Mouse (Mus musculus) cerebellum, adult 18-20 months (tissue): ENCODE data around the gene Smco3.
"Not testable (repeated sequence)": the region's sequence is repeated elsewhere in the genome, so short reads cannot be mapped to it uniquely, and the experiment has no call there.

ENCODE experiments used
- DNase-seq, 2 experiments: peaks; one replicate each; pipeline ENCODE4 v3.0.0; 2021

The Smco3 gene

DNA sequence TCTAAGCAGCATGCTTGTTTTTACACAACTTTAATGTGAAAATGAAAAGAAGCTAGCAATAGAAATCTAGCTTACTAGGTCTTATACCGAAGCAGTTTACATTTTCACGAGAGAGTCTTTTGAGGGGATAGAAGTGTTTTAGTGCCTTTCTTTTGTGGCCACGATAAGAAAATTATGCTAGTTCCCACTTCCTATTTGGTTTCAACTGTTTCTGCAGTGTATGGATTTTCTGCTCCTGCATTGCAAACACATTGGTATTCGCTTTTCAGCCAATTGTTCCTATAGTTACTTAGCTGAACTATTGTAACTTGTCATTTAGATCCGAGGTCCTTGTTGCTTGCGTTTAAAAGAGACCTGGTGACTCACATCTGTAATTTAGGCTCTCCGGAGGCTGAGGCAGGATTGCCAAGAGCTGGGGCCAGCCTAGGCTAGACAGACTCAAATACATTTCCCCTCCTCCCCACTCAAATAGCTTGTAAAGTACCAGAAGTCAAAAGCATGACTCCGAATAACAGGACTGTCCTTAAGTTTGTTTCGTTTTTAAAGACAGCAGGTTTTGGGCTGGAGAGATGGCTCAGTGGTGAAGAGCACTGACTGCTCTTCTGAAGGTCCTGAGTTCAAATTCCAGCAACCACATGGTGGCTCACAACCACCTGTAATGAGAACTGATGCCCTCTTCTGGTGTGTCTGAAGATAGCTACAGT is 30.4 kb downstream of the Smco3 start:
- DNase-seq = no peak

DNA sequence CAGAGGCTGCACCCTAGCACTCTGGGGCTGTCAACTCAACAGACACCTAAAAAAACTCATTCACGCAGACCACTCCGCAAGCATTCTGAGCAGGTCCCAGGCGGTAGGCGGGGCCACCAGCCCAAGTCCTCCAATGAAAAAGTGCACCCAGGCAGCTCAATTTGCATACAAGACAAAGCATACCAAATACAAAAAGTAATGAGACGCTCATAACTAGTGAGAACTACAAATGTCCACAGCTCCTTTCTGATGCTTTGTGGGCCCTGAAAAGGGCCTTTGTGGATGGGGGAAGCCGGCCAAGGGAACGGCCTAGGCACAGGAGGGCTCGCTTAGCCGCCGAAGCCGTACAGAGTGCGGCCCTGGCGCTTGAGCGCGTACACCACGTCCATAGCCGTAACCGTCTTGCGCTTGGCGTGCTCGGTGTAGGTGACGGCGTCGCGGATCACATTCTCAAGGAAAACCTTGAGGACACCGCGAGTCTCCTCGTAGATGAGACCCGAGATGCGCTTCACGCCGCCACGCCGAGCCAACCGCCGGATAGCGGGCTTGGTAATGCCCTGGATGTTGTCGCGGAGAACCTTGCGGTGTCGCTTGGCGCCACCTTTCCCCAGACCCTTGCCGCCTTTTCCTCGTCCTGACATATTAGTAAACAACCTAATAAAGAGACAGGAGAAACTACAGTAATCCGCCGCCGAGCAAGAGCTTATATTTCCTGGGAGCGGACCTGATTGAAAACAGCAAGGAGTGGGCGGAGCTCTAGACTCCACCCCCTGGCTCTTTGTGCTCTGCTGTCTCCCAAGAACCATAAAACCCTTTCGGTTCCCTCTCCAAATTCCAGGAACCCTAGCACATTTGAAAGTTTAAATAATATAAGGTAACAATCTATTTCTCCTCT is 31.3 kb downstream of the Smco3 start, which contains the start of gene Hist4h4:
Gene Hist4h4, minus strand, starts transcription at position 677 of the 895 bp plus-strand sequence.
- DNase-seq = peak; percentile 92 to 97

DNA sequence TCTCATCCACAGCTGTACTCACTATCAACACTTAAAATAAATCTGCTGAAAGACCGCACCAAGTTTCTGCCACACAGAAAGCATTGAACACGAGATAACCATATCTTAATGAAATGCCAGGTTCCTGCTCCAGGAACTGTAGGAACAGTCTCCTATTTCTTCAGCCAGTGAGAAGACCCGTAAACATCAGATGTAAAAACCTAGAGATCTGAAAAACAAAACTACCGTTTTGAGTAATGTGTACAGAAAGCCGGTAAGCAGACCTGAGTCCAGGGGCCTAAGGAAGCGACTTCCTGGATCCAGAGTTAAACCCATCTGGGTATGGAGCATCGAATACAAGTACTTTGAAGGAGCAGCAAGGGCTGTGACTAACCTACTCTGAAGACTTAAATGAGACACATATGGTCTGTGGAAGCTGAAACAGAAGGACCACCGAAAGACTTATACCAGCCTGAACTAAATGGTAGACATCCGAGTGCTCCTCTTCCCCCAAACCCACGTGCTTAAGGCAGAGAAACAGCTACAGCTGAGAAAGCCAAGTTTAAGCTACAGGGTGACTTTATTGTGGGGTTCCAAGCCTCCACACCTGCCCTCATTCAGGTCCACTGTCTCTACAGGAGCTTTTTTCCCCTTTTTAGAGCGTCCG is 32.0 kb downstream of the Smco3 start:
- DNase-seq = no peak

DNA sequence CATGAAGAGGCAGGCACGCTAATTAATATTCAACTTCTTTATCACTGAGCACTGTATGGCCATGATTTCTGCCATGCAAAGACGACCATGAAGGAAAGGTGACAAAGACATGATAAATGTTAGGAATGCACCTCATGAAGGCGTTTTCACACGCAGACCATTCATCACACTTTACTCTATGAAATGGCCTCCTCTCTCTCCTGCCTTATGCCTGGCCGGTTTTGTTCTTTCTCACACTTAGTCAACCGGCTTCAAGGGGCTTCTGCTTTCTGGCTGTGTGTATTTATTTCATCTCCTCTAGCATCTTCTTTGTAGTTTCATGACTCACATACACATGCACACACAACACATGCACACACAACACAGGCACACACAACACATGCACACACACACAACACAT is 34.0 kb downstream of the Smco3 start:
- no peak for DNase-seq

DNA sequence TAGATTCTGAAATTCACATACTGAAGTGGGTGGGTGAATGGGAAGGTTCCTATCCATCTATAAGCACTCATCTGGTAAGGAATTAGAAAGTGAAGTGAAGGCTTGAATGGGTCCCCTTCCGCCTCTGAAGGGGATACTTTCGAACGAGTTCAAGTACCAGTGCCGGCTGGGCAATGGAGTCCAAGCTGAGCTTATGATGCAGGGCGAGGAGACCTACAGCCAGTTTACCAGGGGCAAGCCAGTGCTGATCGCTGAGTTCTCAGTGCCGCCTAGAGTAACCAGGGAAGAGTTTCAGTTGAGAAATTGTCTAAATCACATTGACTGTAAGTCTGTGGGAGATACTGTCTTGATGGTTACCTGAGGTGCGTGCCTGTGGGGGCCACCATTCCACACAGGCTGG is 34.5 kb downstream of the Smco3 start:
- DNase-seq = no peak

DNA sequence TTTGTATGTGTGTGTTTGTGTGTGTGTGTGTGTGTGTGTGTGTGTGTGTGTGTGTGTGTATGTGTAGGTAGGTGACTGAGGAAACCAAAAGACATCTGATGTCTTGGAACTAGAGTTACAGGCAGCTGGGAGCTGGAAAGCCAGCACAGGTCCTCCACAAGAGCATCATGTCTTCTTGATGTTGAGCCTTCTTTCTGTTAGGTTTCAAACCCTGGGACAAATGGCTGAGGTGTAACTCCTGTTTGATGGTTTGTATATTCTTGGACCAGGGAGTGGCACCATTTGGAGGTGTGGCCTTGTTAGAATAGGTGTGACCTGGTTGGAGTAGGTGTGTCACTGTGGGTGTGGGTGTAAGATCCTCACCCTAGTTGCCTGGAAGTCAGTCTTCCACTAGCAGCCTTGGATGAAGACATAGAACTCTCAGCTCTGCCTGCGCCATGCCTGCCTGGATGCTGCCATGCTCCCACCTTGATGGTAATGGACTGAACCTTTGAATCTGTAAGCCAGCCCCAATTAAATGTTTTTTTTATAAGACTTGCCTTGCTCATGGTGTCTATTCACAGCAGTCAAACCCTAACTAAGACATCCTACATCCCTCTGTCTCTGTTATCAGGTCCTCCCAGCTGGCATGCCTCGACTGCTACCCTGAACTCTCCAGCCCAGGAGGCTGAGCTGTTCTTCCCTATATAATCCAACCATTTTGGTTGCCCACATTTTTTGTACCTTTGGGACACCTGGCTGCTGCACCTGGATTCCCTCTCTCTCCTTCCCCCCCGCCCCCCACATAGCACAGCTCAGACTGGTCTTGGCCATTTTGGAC is 37.2 kb downstream of the Smco3 start:
- not testable (repeated sequence) for DNase-seq

DNA sequence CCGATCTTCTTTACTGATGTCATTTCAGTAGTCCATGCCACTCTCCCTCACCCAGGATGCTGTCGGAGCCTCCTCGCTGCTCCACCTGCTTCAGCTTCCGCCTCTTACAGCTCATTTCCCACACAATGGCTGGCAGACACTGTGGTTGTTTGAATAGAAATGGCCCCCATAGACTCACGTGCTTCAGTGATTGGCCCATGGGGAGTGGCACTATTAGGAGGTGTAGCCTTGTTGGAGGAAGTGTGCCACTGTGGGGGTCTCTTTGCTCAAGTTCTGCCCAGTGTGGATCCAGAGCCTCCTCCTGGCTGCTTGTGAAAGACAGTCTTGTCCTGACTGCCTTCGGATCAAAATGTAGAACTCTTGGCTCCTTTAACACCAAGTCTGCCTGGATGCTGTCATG is 39.4 kb downstream of the Smco3 start:
- DNase-seq = no peak

DNA sequence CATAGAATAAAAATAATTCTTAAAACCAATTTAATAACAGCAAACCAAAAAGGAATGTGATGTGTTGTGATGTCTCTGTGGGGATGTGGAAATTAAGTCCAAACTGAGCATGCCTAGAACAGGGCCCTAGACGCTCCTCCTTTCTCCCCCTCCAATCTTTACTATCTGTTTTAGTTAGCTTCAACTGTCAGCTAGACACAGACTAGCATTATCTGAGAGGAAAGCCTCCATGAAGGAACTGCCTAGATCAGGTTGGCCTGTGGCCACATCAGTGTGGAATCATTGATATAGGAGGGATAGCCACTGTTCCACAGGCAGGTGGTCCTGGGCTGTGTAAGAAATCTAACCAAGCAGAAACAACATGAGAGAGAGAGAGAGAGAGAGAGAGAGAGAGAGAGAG is 40.1 kb downstream of the Smco3 start:
- DNase-seq = no peak

DNA sequence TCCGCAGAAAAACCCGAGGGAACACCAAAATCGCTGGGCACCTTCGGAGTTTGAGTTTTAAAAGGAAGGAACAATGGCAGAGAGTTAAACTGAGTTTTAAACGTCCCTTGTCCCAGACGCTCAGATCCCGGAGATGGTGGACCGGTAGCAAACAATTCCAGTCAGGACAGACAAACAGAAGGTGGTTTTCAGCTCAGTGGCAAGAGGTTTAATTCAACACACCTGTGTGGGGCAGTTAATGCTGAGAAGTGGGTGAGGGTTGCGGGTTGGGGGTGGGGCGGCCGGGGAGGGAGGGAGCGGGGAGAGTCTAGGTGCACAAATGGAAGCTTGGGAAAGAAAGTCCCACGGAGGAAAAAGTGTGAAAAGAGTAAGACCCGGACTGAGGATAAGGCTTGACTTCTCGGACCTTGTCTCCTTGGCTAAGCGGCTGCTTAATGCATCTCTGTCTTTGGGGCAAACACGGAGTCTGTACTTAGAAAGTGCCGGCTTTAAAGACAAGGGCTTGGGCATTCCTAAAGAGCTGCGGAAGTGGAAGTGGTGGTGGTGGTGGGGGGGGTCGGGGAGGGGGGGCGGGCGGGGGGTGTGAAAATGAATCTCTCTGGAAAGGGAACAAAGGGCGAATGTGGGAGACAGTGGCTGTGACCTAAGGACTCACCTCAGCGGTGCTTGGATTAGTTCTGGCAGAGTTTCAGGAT is 41.3 kb downstream of the Smco3 start:
- no peak for DNase-seq

DNA sequence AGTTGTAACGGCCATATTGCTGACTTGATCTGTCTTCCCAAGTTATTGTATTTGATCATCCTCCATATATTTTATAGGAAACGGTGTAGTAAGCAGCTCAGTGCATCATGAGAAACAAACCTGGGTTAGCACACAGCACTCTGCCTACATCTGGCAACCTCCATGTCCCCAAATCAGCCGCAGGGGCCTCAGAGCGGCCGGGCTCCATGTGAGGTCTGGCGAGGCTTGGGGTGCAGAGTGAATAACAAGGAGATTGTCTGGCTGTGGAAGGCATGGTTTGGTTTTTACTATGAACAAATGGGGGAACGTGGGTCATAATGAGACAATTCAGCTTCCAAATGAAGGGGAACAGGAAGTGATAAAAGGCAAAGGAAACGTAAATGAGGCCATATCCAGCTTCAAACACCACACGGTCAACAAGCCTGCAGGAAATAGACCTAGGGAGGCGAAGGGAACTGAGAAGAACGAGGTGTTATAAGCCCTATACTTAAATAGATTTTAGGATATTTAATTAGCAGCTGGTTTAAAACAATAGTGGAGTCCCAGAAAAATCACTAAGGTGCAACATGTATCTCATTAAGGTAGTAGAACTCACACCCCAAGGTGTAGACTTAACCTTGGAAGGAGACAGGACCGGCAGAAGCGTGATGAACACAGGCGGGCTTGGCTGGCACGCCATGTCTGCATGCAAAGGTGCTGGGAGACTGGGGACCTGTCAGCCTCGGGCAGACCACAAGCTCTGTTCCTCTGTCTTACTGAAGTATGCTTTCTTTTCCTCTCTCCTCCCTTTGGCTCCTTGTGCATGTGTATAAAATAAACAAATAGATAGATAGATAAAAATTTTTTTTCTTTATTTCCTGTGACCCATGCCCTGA is 42.1 kb downstream of the Smco3 start:
- DNase-seq = no peak

DNA sequence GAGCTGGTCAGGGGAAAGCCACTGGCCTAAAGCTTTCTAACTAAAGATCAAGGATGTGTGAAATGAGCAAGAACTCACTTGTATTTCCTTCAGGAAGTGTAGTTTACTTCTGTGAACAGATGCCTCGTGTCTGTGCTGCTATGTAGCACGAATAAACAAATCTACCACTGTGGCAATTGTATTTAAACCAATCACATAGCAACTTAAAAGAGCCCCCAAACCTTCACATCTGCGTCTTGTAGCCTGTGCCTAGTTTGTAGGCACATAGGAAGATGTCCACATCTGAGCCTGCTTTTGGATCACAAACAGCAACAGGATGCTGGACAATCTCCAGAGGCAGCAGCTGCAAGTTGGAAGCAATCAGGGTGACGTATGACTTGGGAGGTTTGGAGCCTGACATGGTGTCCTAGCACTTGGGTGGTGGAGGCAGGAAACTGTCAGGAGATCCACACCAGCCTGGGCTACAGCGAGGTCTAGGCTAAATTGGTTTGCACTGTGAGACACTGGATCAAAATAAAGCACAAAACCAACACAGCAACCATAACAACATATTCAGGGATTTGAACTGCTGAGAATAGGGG is 45.8 kb downstream of the Smco3 start:
- no peak for DNase-seq

DNA sequence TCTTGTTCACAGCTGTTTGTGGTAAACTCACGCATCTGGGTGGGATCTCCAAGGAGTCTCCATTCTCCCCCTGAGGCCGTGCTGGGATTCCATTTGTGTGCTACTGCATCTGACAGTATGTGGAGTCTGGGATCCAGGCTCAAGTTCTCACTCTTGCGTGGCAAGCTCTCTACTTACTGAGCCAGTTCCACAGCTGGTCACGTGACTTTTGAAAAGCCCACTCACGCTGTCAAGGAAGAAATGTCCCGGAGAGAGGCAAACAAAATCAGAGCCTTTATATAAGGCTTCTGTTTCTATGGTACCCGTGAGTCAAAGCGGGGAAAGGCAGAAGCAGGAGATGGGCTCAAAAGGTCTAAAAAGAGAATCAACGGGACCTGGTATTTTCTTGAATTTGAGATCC is 52.5 kb downstream of the Smco3 start:
- no peak for DNase-seq

DNA sequence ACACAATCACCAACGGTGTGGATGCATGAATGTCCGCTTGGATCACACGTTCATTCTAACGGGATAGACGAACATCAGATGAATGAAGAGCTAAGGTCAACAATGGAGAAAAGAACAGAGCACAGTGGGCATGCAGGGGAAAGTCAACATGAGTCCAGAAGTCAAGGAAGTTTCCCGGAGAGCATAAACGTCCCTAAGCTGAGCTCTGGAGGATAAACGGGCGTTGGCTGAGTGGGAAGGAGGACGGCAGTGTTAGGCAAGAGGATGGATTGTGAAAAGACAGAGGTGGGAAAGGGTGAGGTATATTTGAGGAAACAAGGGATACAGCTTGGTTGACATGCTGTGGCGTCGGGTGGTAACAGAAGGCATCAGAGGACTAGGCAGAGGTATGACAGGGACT is 53.1 kb downstream of the Smco3 start:
- DNase-seq = no peak

DNA sequence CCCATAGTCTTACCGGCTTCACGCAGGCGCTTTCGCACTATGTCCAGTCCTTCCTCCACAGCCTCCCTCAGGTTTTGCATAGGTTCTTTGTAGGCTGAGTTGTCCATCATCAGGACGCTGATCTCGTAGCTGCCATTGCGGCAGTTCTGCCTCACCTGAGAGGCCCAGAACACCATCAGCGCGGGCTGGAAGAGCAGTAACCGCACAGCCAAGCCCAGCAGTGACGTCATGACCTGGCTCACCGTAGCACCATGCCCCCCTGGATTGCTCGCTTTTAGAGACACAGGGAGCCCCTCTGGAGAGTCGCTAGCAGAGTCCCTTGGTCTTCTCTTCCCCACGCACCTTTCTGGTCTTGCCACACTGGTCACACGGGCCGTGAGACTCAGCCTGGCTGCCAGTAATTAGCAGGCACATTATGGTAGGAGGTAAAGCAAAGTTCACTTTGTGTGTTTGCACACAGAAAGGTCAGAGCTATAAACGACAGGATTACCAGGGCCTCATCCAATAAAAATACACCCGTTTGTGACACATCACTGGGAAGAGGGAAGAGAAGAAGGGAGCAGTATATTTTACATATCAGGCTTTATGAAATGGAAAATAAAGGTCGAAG is 53.8 kb downstream of the Smco3 start, which contains the start of gene Gucy2c:
Gene Gucy2c, minus strand, starts transcription at position 389 of the 610 bp plus-strand sequence.
- no peak for DNase-seq
